Mouse (Mus musculus): ENCODE measurements around the gene Esrrg. TPM values are rescaled to one million over a fixed set of nuclear protein-coding genes. Genes with fewer than 3 reads are reported as not detected.

Gene Esrrg
- polyA plus RNA-seq, 1 experiment from 2014 or later = 8.1 TPM

DNA sequence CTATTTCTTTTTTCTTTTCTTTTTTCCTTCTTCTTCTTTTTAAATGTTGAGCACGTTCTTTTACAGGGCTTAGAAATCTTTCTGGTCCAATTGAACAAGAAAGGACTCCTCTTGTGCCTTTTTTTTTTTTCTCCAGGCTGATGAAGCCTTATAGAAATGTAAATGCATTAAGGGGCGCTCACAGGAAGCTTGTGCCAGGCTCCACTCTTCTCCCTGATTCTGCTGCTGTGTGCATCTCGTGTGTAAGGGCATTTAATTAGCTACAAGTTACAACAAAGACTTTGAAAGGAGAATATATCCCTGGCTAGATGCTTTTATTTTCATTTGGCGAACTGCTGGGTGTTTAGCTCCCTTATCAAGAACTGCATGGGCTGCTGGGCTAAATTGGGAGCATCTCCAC, 374.6 kb downstream of the Esrrg start:
- Histone ChIP-seq H3K9ac (replicated peaks) (no peak overlapping the region), H3K9me3 (no peaks in the 10 kb centered on the region), H3K36me3 (no peaks in the 10 kb centered on the region), H3K27me3 (peaks cover 8% of the 10 kb centered on the region; the same call in 1 of the 2 replicates), H3K4me2 (replicated peaks) (no peak overlapping the region), H3K27ac (replicated peaks) (no peak overlapping the region), H3K4me1 (peaks cover 17% of the 10 kb centered on the region), H3K4me3 (no peak overlapping the region)
- no peak for ATAC-seq (ENCODE audit: low FRiP score, low read depth)
- 11% methylated on average over 4 of the region's 4 CpGs for WGBS

DNA sequence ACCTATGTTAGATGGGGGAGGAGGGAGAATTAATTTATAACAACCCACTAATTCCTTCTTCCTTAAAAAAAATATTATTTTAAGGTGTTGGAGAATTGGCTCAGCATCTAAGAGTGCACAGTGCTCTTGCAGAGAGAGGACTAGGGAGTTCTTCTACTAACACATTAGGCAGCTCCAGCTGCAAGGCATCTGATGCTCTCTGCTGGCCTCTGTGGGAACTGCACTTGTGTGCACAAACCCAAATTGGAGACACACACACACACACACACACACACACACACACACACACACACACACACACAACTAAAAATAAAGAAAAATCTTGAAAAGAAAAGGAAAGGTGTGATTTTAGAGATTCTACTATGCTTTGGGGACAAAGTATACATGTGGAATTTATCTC, 381.6 kb downstream of the Esrrg start:
- no peak for ATAC-seq (ENCODE audit: low FRiP score, low read depth)
- H3K36me3 ChIP-seq = no peaks in the 10 kb centered on the region
- H3K9ac ChIP-seq (replicated peaks) = no peak overlapping the region
- no peaks in the 10 kb centered on the region for H3K9me3 ChIP-seq
- no peak overlapping the region for H3K27ac ChIP-seq (replicated peaks)
- H3K4me2 ChIP-seq (replicated peaks) = no peak overlapping the region
- no peak overlapping the region for H3K4me3 ChIP-seq
- H3K4me1 ChIP-seq = no peaks in the 10 kb centered on the region
- peaks cover 5% of the 10 kb centered on the region for H3K27me3 ChIP-seq

DNA sequence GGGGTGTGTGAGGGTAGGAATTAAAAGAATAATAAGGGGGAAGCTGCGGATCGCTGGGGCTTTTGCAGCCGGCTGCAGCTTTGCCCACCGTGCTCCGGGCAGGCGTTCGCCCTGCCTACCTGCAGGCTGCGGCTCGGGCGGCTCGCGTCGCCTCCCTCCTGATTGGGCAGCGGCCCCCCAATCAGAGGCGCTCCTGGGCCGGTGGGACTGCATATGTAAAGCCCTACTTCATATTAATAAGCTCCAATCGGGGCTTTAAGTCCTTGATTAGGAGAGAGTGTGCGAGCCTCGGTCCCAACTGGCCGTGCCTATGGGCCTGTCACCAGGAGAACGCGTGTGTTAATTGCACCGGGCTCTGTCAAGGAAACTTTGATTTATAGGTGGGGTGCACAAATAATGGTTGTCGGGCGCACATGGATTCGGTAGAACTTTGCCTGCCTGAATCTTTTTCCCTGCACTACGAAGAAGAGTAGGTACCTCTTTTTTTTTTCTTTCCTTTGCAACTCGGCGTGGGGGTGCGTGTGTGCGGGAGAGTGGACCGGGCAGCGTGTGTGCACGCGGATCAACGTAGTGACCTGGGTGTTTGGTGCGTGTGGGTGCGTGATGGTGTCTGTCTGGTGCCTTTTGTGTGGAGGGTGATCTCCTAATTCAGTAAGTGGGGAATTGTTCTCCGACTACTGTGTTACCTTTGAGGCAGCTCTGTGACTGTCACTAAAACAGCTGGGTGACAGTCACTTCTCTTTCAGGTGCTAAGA, 389.2 kb downstream of the Esrrg start:
- Histone ChIP-seq H3K4me3 (peak overlapping the region; percentile 44), H3K4me1 (peaks cover 12% of the 10 kb centered on the region), H3K27me3 (peaks cover 9% of the 10 kb centered on the region), H3K36me3 (no peaks in the 10 kb centered on the region), H3K9me3 (no peaks in the 10 kb centered on the region), H3K9ac (replicated peaks) (no peak overlapping the region; the same call in 1 of the 2 replicates), H3K27ac (replicated peaks) (no peak overlapping the region), H3K4me2 (replicated peaks) (peak overlapping the region; percentile 77)
- WGBS = under 1% methylated on average over 39 of the region's 39 CpGs
- ATAC-seq (ENCODE audit: low FRiP score, low read depth) = peak; percentile 97

DNA sequence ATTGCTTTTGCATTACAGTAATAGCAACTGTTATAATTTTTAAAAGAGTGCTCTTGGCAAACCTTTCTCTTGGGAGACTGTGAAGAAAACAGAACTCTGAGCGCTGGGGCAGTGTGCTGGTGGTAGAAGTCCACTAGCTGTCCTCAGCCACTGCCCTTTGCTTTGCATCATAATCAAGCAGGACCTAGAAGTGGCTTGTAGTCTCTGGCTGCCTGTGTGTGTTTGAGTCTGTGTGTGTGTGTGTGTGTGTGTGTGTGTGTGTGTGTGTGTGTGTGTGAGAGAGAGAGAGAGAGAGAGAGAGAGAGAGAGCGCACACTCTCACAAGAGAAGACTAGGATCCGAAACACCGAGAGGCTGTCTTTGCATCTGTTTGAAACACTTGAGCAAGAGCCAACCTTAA, 390.5 kb downstream of the Esrrg start:
- no peak overlapping the region for H3K27ac ChIP-seq (replicated peaks)
- 0 out of 2 replicates have a peak overlapping the region, but pooled peaks have one; percentile 13 for H3K4me3 ChIP-seq
- H3K36me3 ChIP-seq = no peaks in the 10 kb centered on the region
- H3K9me3 ChIP-seq = no peaks in the 10 kb centered on the region
- no peak for ATAC-seq (ENCODE audit: low FRiP score, low read depth)
- H3K4me2 ChIP-seq (replicated peaks) = peak overlapping the region; percentile 22; the same call in 1 of the 2 replicates
- H3K27me3 ChIP-seq = peaks cover 9% of the 10 kb centered on the region
- no peak overlapping the region for H3K9ac ChIP-seq (replicated peaks)
- 77% methylated on average over 4 of the region's 4 CpGs for WGBS
- H3K4me1 ChIP-seq = peaks cover 12% of the 10 kb centered on the region

DNA sequence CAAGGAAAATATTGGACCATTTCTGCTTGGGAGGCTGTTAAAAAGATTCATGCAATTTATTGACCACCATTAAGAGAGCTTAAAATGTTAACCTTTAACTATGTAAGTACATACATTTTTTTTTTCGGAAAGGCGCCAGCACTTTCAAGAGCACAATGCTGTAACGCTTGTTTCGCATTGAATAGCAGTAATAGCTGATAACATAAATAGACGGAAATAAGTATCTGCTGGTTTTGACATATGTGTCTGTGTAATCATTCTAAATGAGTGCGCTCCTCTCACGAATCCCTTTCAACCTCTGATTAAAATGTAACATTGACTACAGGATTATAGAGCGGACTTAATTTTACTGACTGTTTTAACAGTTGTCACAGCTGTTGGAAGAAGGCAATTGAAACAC, 391.6 kb downstream of the Esrrg start:
- H3K27ac ChIP-seq (replicated peaks) = no peak overlapping the region
- H3K9ac ChIP-seq (replicated peaks) = no peak overlapping the region
- peak overlapping the region; percentile 21; the same call in 1 of the 2 replicates for H3K4me2 ChIP-seq (replicated peaks)
- 0 out of 2 replicates have a peak overlapping the region, but pooled peaks have one; percentile 2 for H3K4me3 ChIP-seq
- H3K9me3 ChIP-seq = no peaks in the 10 kb centered on the region
- no peaks in the 10 kb centered on the region for H3K36me3 ChIP-seq
- 62% methylated on average over 8 of the region's 8 CpGs for WGBS
- H3K27me3 ChIP-seq = peaks cover 4% of the 10 kb centered on the region
- ATAC-seq (ENCODE audit: low FRiP score, low read depth) = no peak
- H3K4me1 ChIP-seq = peaks cover 12% of the 10 kb centered on the region

DNA sequence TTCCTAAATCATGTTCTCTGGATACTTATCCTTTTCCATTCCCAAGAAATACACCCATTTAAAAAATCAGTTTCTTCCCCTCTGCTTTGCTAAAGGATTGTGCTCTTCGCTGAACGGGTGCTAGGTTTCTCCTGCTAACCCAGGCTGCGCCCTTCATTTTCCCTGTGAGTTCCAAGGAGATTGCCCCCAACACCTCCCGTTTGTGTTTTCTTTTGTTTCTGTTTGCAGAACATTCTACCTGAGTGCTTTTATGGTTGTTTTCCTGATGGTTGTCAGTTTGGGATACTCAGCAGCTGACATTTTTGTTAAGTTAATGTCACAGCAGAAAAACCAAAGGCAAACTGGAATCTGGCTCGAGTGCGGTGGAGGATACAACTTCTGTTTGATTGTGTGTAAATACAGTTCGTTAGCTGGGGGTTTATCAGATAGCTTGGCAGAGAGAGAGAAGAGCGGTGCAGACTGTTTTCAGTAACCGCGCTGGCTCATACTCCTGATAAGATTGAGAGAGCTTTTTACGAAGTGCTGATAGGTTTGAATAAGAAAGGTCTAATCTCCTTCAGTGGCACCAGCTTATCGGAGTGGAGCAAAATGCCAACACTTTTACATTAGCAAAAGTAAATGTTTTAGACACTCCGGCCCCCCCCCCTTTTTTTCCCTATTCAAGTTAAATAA, 398.4 kb downstream of the Esrrg start:
- H3K4me3 ChIP-seq = no peak overlapping the region
- no peak overlapping the region for H3K27ac ChIP-seq (replicated peaks)
- no peaks in the 10 kb centered on the region for H3K9me3 ChIP-seq
- peaks cover 9% of the 10 kb centered on the region; the same call in 1 of the 2 replicates for H3K4me1 ChIP-seq
- no peak for ATAC-seq (ENCODE audit: low FRiP score, low read depth)
- no peak overlapping the region for H3K9ac ChIP-seq (replicated peaks)
- H3K27me3 ChIP-seq = no peaks in the 10 kb centered on the region
- H3K36me3 ChIP-seq = no peaks in the 10 kb centered on the region
- WGBS = 79% methylated on average over 13 of the region's 13 CpGs
- no peak overlapping the region for H3K4me2 ChIP-seq (replicated peaks)

DNA sequence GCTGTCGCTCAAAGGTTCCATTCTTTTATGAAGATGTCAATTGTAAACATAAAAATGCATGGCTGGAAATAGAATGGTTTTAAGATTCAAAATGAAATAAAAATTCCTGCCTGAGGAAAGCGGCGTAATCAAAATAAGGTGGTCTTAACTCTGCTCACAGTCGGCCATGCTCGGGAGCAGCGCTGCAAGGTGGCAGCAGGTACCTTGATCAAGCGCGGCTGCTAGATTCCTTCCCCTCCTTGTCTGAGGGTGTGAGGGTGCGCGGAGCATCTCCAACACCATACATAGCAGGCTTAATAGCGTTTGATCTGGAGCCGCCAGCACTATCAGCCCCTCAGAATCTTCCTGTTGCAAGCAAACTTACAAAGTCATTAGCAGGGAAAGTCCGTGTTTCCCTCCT, 399.9 kb downstream of the Esrrg start:
- H3K27me3 ChIP-seq = no peaks in the 10 kb centered on the region
- WGBS = 74% methylated on average over 13 of the region's 13 CpGs
- no peak for ATAC-seq (ENCODE audit: low FRiP score, low read depth)
- no peaks in the 10 kb centered on the region for H3K36me3 ChIP-seq
- H3K27ac ChIP-seq (replicated peaks) = no peak overlapping the region
- no peak overlapping the region for H3K9ac ChIP-seq (replicated peaks)
- H3K4me2 ChIP-seq (replicated peaks) = no peak overlapping the region
- no peak overlapping the region for H3K4me3 ChIP-seq
- H3K9me3 ChIP-seq = no peaks in the 10 kb centered on the region
- H3K4me1 ChIP-seq = peaks cover 9% of the 10 kb centered on the region; the same call in 1 of the 2 replicates

DNA sequence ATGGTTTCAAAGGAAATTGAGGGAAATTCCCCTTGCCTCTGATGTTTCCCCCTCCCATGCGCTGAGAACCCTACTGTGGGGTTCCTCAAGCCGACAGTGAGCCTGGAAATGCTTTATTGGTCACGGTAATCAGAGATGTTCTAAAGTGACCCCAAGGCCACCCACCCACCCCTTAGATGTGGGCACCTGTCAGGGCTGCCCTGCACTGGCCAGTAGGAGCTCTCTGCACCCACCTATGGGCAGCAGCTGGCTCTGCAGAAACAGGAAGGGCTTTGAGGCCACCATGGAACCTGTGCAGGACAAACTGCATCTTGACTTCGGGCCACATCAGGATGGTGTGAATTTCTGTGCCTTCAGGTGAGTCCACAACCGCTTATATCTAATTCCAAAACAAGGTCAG, 401.3 kb downstream of the Esrrg start:
- H3K36me3 ChIP-seq = no peaks in the 10 kb centered on the region
- H3K27me3 ChIP-seq = no peaks in the 10 kb centered on the region
- 83% methylated on average over 5 of the region's 5 CpGs for WGBS

DNA sequence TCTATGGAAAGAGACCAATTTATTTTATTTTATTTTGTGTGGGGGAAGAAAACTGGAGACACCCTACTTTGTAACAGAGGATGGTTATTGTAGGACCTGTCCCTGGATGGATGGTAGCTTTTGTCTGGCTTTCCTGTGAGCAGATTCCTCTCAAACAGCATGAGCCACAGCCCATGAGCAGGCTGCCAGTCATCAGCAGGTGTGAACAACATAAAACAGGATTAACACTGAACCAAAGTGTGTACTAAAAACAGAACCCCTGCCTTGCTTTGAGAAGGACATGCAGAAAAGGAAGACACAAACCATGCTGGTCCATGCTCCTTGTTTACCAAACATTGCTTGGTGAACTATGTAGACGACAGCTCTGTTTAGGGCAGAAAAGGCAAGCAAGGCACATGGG, 402.3 kb downstream of the Esrrg start:
- H3K27ac ChIP-seq (replicated peaks) = no peak overlapping the region
- no peaks in the 10 kb centered on the region for H3K9me3 ChIP-seq
- H3K36me3 ChIP-seq = no peaks in the 10 kb centered on the region
- no peak overlapping the region for H3K9ac ChIP-seq (replicated peaks)
- no peak overlapping the region for H3K4me3 ChIP-seq
- H3K4me1 ChIP-seq = peaks cover 9% of the 10 kb centered on the region; the same call in 1 of the 2 replicates
- no peaks in the 10 kb centered on the region for H3K27me3 ChIP-seq
- WGBS = 87% methylated on average over 1 of the region's 1 CpGs
- no peak overlapping the region for H3K4me2 ChIP-seq (replicated peaks)
- ATAC-seq (ENCODE audit: low FRiP score, low read depth) = no peak

More for the DNA sequence above, 401.3 kb downstream of the Esrrg start:
- Histone ChIP-seq H3K4me2 (replicated peaks) (no peak overlapping the region), H3K27ac (replicated peaks) (no peak overlapping the region), H3K4me3 (no peak overlapping the region), H3K9ac (replicated peaks) (no peak overlapping the region), H3K4me1 (peaks cover 9% of the 10 kb centered on the region; the same call in 1 of the 2 replicates), H3K9me3 (no peaks in the 10 kb centered on the region)
- no peak for ATAC-seq (ENCODE audit: low FRiP score, low read depth)

DNA sequence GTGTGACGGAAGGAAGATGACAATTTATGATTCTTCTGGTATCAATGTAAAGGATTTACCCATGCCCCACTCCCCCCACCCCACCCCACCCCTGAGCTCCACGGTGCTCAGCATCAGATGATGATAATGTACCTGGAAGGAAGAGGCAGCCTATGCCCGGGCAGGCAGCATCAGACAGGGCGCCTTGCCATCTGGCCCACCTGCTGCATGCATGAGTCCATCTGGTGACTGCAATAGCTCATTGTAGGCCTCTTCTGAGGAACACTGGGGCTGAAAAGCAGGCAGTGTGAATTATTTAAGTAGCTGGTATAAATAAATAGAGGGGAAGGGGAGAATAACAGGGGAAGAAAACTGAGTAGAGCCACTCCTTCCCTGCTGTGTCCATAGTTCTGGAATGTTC, 405.8 kb downstream of the Esrrg start:
- Histone ChIP-seq H3K27ac (replicated peaks) (no peak overlapping the region), H3K27me3 (no peaks in the 10 kb centered on the region), H3K36me3 (no peaks in the 10 kb centered on the region), H3K9ac (replicated peaks) (no peak overlapping the region), H3K9me3 (no peaks in the 10 kb centered on the region), H3K4me2 (replicated peaks) (no peak overlapping the region), H3K4me3 (no peak overlapping the region), H3K4me1 (no peaks in the 10 kb centered on the region; the same call in 1 of the 2 replicates)
- no peak for ATAC-seq (ENCODE audit: low FRiP score, low read depth)
- WGBS = 76% methylated on average over 4 of the region's 4 CpGs

DNA sequence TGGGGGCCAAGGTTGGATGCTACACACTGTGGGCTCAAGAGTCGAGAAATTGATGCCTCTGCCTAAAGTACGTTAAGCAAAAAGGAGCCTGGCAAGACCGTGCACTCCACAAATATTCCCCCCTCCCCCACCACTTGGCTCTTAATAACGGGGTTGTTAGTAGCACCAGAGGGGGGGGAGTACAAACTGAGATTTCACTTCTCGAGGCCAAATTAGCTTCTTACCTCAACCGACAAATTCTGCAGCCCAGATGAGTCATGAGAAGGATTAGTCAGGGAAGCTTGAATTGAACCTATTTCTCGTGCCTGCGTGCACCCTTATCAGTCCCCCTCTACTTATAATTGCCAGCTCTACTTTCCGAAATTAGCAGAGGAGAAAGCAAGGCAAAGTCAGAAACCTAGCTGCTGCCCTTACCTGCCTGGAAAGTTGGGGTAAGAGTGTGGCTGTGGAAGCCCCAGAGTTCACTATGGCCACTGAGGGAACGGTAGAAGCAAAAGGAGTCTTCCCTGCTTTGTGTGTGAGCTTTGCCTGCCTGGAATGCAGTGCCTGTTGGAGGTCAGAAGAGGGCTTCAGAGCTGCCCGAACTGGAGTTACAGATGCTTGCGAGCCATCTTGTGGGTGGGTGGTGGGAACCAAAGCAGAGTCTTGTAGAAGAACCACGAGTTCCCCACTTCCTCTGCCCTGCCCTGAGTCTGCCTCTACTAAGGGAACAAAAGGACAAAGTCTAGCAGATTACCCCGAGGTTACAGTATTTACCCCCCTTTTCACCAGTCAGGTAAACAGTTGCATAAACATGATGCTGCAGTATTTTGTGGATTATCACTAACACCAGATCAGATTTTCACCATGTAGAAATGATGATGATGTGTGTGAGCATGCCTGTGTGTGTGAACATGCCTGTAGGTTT, 409.6 kb downstream of the Esrrg start:
- no peak for ATAC-seq (ENCODE audit: low FRiP score, low read depth)
- H3K9ac ChIP-seq (replicated peaks) = no peak overlapping the region
- no peak overlapping the region for H3K27ac ChIP-seq (replicated peaks)
- WGBS = 63% methylated on average over 14 of the region's 14 CpGs
- no peaks in the 10 kb centered on the region for H3K36me3 ChIP-seq
- H3K4me1 ChIP-seq = no peaks in the 10 kb centered on the region; the same call in 1 of the 2 replicates
- no peaks in the 10 kb centered on the region for H3K9me3 ChIP-seq
- H3K27me3 ChIP-seq = no peaks in the 10 kb centered on the region
- no peak overlapping the region for H3K4me2 ChIP-seq (replicated peaks)
- no peak overlapping the region for H3K4me3 ChIP-seq

Measured in midbrain, embryonic 12.5 days (tissue).